Mouse (Mus musculus) spleen, postnatal 36 days (tissue): ENCODE data around the gene Dnah14.

Experiments
- DNase-seq, 2 experiments: peaks; one replicate each; pipeline ENCODE4 v3.0.0; 2022; ENCODE audit warnings: low spot score in 2 of 2, mixed read lengths in 1 of 2

Gene Dnah14

DNA sequence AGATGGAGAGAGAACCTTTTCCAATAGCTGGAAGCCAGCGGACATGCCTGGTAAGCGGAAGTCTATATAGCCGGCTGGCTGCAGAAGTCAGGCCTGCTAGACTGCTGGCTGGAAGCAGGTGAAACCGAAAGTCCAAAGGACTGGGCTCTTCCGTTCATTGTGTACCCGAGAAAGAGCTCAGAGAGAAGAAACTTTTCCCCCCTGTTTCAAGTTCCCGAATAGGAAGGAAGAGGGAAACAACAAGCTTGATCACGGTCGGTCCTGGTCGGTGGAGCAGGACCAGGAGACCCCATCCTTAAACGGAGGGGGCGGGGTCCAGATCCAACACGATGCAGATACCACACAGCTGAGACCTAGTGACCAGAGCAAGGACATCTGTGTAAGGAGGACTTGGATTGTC lies 276.1 kb downstream of the Dnah14 start:
- peak; percentile 62 to 63 for DNase-seq

DNA sequence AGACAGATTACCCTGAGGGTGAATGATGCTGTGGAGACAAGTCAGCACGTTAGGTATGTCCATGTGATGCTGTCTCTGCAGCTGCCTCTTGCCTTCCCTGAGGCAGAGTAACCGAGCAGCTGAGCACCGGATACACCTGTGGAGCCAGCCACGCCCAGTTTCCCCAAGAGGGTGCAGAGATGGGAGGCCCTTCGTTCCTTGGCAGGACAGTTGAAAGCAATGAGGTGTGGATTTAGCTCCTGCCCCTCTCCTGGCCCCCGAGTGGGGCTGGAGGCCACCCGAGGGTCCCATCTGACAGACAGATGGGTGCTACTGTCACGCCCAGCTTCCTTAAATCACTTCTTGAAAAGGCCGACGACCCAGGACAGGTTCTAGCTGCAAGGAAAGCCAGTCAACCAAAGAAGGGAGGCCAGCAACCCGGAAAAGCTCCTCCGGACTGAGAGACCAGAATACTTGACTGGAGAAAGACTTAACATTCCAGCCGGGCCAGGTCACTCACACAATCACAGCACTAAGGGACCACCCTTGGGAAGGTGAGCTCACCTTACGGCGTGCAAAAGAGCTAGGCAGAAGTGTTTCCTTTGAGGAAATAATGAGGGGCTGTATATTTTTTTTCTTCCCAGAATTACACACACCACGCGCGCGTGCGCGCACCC lies 276.9 kb downstream of the Dnah14 start:
- DNase-seq, result peak; percentile 93

DNA sequence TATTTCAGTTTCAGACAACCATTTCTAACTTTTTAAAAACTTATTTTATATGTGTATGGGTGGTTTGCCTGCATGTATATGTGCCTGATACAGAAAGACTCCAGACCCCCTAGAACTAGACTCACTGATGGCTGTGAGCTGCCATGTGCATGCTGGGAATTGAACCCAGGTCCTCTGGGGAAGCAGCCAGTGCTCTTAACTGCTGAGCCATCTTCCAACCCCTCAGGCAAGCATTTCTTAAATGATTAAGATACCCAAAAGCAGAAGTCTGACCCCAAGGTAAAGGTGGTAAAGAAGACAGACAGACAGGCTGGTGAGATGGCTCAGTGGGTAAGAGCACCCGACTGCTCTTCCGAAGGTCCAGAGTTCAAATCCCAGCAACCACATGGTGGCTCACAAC lies 278.5 kb downstream of the Dnah14 start:
- DNase-seq, result no peak

DNA sequence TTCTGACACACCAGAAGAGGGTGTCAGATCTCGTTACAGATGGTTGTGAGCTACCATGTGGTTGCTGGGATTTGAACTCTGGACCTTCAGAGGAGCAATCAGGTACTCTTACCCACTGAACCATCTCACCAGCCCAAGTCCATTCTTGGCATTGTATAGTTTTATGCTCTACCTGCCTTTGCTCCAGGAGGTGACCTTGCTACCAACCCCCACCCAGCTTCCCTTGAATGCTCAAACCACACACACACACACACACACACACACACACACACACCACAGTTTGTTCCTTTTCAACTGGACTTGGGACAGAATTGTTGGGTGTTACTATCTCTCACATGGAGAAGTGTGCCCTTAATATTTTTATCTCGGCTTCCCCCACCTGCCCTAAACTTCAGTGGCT lies 280.0 kb downstream of the Dnah14 start:
- no peak for DNase-seq

DNA sequence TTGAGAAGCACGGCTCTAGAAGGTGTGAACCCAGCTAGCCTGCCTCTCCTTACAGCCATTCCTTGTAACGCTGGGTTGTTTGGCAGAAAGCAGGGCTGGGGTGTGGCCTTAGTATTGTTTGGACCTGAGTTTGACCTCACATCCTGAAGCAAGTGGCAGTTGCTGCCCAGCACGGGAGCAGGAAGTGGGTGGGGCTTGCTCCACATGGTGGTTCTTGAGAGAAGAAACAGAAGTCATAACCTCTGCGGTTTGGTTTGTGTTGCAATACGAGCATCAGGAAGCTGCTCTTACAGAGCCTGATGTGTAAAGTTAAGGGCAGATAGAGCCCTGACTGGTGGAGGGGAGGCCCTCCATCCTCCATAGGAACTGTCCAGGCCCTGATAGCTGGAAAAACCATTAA lies 284.3 kb downstream of the Dnah14 start:
- peak; percentile 96 for DNase-seq

DNA sequence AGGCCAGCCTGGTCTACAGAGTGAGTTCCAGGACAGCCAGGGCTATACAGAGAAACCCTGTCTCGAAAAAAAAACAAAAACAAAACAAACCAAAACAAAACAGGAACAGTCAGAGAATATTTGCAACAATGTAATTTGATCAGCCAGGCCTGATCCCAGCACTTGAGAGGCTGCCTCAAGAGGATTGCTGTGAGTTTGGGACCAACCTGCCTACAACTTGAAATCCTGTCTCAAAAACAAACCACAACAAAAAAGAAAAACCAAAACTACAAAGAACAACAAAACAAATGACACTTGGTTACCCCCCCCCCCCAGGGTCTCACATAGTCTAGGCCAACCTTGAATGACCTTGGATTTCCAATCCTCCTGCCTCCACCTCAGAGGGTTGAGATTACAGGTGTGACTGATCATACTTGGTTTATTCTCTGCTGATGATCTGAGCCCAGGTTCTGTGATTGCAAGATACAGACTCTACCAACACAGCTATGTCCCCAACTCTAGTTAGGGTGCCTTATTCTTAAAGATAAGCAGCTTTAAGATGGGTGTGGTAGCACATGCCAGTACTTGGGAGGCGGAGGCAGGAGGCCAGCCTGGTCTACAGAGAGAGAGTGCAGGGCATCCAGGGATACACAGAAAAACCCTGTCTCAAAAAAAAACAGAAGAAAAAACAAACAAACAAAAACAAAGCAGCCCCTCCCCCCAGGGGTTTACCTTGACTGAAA lies 285.0 kb downstream of the Dnah14 start:
- DNase-seq, result no peak

DNA sequence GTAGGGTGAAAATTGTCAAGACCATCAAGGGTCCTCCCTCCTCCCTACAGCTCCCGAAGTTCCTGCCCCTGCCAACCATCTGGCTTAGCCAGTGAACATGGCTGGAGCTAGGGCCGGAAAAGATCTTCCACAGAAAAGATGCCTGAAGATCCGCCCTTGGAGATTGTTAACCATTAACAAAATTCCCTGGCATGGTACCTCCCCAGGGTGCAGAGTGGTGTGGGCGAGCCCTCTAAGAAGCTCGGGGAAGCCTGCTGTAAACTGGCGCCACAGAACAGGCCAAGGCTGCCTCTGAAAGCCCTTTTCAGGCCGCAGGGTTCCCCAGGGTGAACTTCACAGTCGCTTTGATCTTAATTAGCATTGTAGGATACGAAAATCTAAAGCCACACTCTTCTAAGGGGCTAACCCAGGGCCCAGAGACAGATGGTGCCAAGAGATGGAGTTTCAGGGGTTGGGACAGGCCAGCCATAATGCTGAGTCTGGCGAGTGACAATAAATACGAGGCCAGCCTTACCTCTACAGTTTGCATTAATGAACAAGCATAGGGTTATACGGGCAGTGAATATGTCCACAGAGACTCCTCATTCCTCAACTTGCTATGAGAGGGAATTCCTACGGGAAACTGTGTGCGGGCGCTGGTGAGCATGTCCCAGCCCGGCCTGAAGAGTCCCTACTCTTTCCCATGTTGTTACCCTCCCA lies 286.5 kb downstream of the Dnah14 start:
- DNase-seq, result no peak

DNA sequence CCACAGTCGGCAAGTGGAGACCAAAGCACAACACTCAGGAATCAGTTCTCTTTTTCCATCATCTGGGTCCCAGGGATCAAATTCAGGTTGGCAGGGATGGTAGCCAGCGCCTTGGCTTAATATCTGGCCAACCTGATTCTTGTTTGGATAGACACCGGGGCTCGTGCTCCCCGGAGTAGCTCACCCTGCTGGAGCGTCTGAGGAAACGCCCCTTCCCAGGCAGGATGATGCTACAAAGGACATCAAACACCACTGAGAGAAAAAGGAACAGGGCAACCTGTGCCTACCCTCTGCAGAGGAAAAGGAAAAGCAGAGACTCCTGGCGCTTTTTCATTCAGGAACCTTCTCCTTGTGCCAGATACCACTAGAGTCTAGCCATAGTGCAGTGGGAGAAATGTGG lies 287.1 kb downstream of the Dnah14 start:
- DNase-seq, result no peak
